Mouse (Mus musculus) erythroblast, embryonic 14.5 days (primary cell): ENCODE measurements around the gene Ctnnd2.

Experiments
- GATA1 ChIP-seq: IDR thresholded peaks from 2 replicates; pipeline ENCODE4 v1.6.1; 2012; ENCODE audit warnings: low read length, inconsistent platforms, mixed read lengths
- TAL1 ChIP-seq: IDR thresholded peaks from 3 replicates; pipeline ENCODE4 v1.6.1; 2012; ENCODE audit warnings: low read length, inconsistent platforms, mixed read lengths

- TF ChIP-seq TAL1 (no peak), GATA1 (no peak)
Measured at GRCm38 (mm10) chr15:30793260-30793659, 620.9 kb downstream of the Ctnnd2 start.
